Mouse (Mus musculus): ENCODE results near the gene Shprh.
"Not testable (repeated sequence)": the region's sequence is repeated elsewhere in the genome, so short reads cannot be mapped to it uniquely, and the experiment has no call there.

Shprh gene

GRCm38 (mm10) chr10:11148884-11149741 lies at the start of gene Shprh:
Gene Shprh (plus strand): TSS chr10:11149427.
- peak; percentile 99 for DNase-seq (ENCODE audit: low spot score)

- no peak for DNase-seq (ENCODE audit: low spot score)
Observed at GRCm38 (mm10) chr10:11121781-11122180, 27.4 kb upstream of the Shprh start.

- DNase-seq (ENCODE audit: low spot score) = no peak
Observed at GRCm38 (mm10) chr10:11145580-11145979, 3.6 kb upstream of the Shprh start.

- no peak for DNase-seq (ENCODE audit: low spot score)
Observed at GRCm38 (mm10) chr10:11148446-11148845, 781 bp upstream of the Shprh start.

- DNase-seq (ENCODE audit: low spot score) = peak; percentile 18
Observed at GRCm38 (mm10) chr10:11149742-11150125, 507 bp downstream of the Shprh start.

- DNase-seq (ENCODE audit: low spot score) = no peak
Observed at GRCm38 (mm10) chr10:11151644-11152043, 2.4 kb downstream of the Shprh start.

- no peak for DNase-seq (ENCODE audit: low spot score)
Observed at GRCm38 (mm10) chr10:11157039-11157438, 7.8 kb downstream of the Shprh start.

- no peak for DNase-seq (ENCODE audit: low spot score)
Observed at GRCm38 (mm10) chr10:11164537-11164936, 15.3 kb downstream of the Shprh start.

- no peak for DNase-seq (ENCODE audit: low spot score)
Observed at GRCm38 (mm10) chr10:11170252-11170651, 21.0 kb downstream of the Shprh start.

- no peak for DNase-seq (ENCODE audit: low spot score)
Observed at GRCm38 (mm10) chr10:11171615-11172014, 22.4 kb downstream of the Shprh start.

- no peak for DNase-seq (ENCODE audit: low spot score)
Observed at GRCm38 (mm10) chr10:11172519-11172918, 23.3 kb downstream of the Shprh start.

- DNase-seq (ENCODE audit: low spot score) = no peak
Observed at GRCm38 (mm10) chr10:11175801-11176482, 26.7 kb downstream of the Shprh start.

GRCm38 (mm10) chr10:11180077-11180476 lies 30.9 kb downstream of the Shprh start:
- DNase-seq (ENCODE audit: low spot score) = no peak

GRCm38 (mm10) chr10:11197341-11197740 lies 48.1 kb downstream of the Shprh start:
- DNase-seq (ENCODE audit: low spot score) = no peak

GRCm38 (mm10) chr10:11198346-11198745 lies 49.1 kb downstream of the Shprh start:
- no peak for DNase-seq (ENCODE audit: low spot score)

GRCm38 (mm10) chr10:11199980-11200379 lies 50.8 kb downstream of the Shprh start:
- DNase-seq (ENCODE audit: low spot score) = no peak

- not testable (repeated sequence) for DNase-seq (ENCODE audit: low spot score)
Observed at GRCm38 (mm10) chr10:11205883-11206282, 56.7 kb downstream of the Shprh start.

- no peak for DNase-seq (ENCODE audit: low spot score)
Observed at GRCm38 (mm10) chr10:11208670-11209069, 59.4 kb downstream of the Shprh start.

- no peak for DNase-seq (ENCODE audit: low spot score)
Observed at GRCm38 (mm10) chr10:11212003-11212402, 62.8 kb downstream of the Shprh start.

- no peak for DNase-seq (ENCODE audit: low spot score)
Observed at GRCm38 (mm10) chr10:11226442-11226841, 77.2 kb downstream of the Shprh start.

GRCm38 (mm10) chr10:11229545-11230178 lies 80.4 kb downstream of the Shprh start:
- no peak for DNase-seq (ENCODE audit: low spot score)

- no peak for DNase-seq (ENCODE audit: low spot score)
Observed at GRCm38 (mm10) chr10:11233208-11233607, 84.0 kb downstream of the Shprh start.

GRCm38 (mm10) chr10:11242988-11243387 lies 93.8 kb downstream of the Shprh start:
- DNase-seq (ENCODE audit: low spot score) = peak; percentile 3
